Mouse (Mus musculus): Measurements from ENCODE around the gene Defb19. TPM values are rescaled to one million over a fixed set of nuclear protein-coding genes. Genes with fewer than 3 reads are reported as not detected.

Gene Defb19
- polyA plus RNA-seq (2016; fragmentation: Nextera tagmentation; extraction: Ambion mirVana), result not detected in 2 replicates

- Histone ChIP-seq H3K9me3 (replicated peaks) (no peaks in the 10 kb centered on the region), H3K4me3 (no peak within 1 kb of the TSS), H3K27ac (no peak within 1 kb of the TSS), H3K4me1 (peaks cover 8% of the 10 kb centered on the region), H3K36me3 (no peaks in the 10 kb centered on the region), H3K27me3 (ENCODE audit: low read depth, poor library complexity, severe bottlenecking) (no peaks in the 10 kb centered on the region)
- 68% methylated on average over 7 of the region's 7 CpGs for WGBS
- no peak for DNase-seq (ENCODE audit: low spot score)
Observed at GRCm38 (mm10) chr2:152580107-152580506, at the start of gene Defb19. Defb19 (minus strand) TSS chr2:152580312.

DNA sequence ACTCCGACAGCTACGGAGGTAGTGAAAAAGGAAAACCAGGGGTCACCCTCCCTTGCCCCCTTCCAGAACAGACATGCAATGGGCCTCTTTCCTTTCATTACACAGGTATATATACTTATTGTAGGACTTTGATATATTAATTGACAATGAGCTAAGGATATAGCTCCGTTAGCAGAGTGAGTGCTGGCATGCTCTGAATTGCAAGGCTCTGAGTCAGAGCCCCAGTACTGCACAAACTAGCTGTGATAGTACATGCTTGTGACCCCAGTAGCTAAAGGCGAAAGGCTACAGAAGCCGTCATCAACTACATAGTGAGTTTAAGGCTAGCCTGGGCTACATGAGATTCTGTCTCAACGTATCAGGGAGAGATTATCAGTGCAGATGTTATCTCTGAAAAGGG is 49.8 kb upstream of the Defb19 start:
- no peak overlapping the region for H3K27ac ChIP-seq
- peaks cover 85% of the 10 kb centered on the region for H3K27me3 ChIP-seq (ENCODE audit: low read depth, poor library complexity, severe bottlenecking)
- H3K4me3 ChIP-seq, result no peak overlapping the region
- H3K9me3 ChIP-seq (replicated peaks), result no peaks in the 10 kb centered on the region
- DNase-seq (ENCODE audit: low spot score), result no peak
- 88% methylated on average over 6 of the region's 6 CpGs for WGBS
- H3K4me1 ChIP-seq, result peaks cover 31% of the 10 kb centered on the region
- H3K36me3 ChIP-seq, result no peaks in the 10 kb centered on the region

GRCm38 (mm10) chr2:152629239-152629638 is 49.1 kb upstream of the Defb19 start:
- no peaks in the 10 kb centered on the region for H3K9me3 ChIP-seq (replicated peaks)
- H3K36me3 ChIP-seq, result no peaks in the 10 kb centered on the region
- no peak for DNase-seq (ENCODE audit: low spot score)
- H3K4me1 ChIP-seq, result peaks cover 31% of the 10 kb centered on the region
- no peak overlapping the region for H3K4me3 ChIP-seq
- WGBS, result 75% methylated on average over 3 of the region's 3 CpGs
- no peak overlapping the region for H3K27ac ChIP-seq
- peaks cover 87% of the 10 kb centered on the region for H3K27me3 ChIP-seq (ENCODE audit: low read depth, poor library complexity, severe bottlenecking)

DNA sequence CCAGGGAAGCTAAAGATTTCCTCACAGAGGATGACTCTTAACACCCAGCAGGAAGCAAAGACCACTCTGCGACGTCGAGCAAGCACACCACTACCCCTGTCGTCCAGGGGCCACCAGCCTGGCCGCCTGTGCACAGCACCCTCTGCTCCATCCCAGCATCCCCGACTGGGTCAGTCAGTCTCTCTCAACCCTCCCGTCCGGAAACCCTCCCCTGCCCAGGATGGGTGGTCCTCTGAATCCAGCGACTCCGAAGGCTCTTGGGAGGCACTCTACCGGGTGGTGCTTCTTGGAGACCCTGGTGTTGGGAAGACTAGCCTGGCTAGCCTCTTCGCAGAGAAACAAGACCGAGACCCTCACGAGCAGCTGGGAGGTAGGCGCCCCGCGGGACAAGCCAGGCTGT is 48.0 kb upstream of the Defb19 start:
- no peak overlapping the region for H3K4me3 ChIP-seq
- no peak for DNase-seq (ENCODE audit: low spot score)
- 39% methylated on average over 17 of the region's 17 CpGs for WGBS
- H3K4me1 ChIP-seq, result peaks cover 25% of the 10 kb centered on the region
- no peak overlapping the region for H3K27ac ChIP-seq
- no peaks in the 10 kb centered on the region for H3K9me3 ChIP-seq (replicated peaks)
- peaks cover 87% of the 10 kb centered on the region for H3K27me3 ChIP-seq (ENCODE audit: low read depth, poor library complexity, severe bottlenecking)
- H3K36me3 ChIP-seq, result no peaks in the 10 kb centered on the region

GRCm38 (mm10) chr2:152626774-152627591 is 46.9 kb upstream of the Defb19 start, which contains the start of gene Rem1:
Rem1 (plus strand) TSS chr2:152626951.
- DNase-seq (ENCODE audit: low spot score), result peak; percentile 69
- Histone ChIP-seq H3K27me3 (ENCODE audit: low read depth, poor library complexity, severe bottlenecking) (peaks cover 76% of the 10 kb centered on the region), H3K27ac (peak within 1 kb of the TSS; percentile 21; the same call in 1 of the 2 replicates), H3K4me1 (peaks cover 14% of the 10 kb centered on the region), H3K4me3 (peak within 1 kb of the TSS; percentile 53), H3K9me3 (replicated peaks) (no peaks in the 10 kb centered on the region), H3K36me3 (no peaks in the 10 kb centered on the region)
- 1% methylated on average over 59 of the region's 59 CpGs for WGBS

GRCm38 (mm10) chr2:152625256-152625655 is 45.1 kb upstream of the Defb19 start:
- H3K4me1 ChIP-seq, result peaks cover 14% of the 10 kb centered on the region
- WGBS, result 33% methylated on average over 1 of the region's 1 CpGs
- H3K9me3 ChIP-seq (replicated peaks), result no peaks in the 10 kb centered on the region
- H3K4me3 ChIP-seq, result no peak overlapping the region
- H3K27ac ChIP-seq, result no peak overlapping the region
- DNase-seq (ENCODE audit: low spot score), result no peak
- no peaks in the 10 kb centered on the region for H3K36me3 ChIP-seq
- H3K27me3 ChIP-seq (ENCODE audit: low read depth, poor library complexity, severe bottlenecking), result peaks cover 76% of the 10 kb centered on the region

DNA sequence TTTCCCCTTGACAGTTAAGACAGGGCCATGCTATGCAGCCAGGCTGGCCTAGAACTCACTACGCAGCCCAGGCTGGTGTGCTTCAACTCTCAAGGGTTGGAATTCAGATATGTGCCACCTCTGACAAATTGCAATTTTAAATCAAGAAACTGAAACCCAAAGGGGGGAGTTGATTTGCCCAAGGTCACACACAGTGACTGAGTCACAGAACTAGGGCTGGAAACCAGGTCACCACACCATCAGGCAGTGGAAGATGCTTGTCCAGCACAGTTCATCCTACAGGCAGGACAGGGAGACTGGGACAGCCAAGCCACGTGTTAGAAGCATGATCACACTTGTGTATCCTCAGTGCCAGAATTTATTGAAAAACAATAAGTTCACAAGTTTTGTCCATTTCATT is 44.5 kb upstream of the Defb19 start:
- peaks cover 69% of the 10 kb centered on the region for H3K27me3 ChIP-seq (ENCODE audit: low read depth, poor library complexity, severe bottlenecking)
- no peak overlapping the region for H3K4me3 ChIP-seq
- no peak overlapping the region for H3K27ac ChIP-seq
- no peak for DNase-seq (ENCODE audit: low spot score)
- WGBS, result 85% methylated on average over 2 of the region's 2 CpGs
- peaks cover 14% of the 10 kb centered on the region for H3K4me1 ChIP-seq
- H3K9me3 ChIP-seq (replicated peaks), result no peaks in the 10 kb centered on the region
- H3K36me3 ChIP-seq, result no peaks in the 10 kb centered on the region

DNA sequence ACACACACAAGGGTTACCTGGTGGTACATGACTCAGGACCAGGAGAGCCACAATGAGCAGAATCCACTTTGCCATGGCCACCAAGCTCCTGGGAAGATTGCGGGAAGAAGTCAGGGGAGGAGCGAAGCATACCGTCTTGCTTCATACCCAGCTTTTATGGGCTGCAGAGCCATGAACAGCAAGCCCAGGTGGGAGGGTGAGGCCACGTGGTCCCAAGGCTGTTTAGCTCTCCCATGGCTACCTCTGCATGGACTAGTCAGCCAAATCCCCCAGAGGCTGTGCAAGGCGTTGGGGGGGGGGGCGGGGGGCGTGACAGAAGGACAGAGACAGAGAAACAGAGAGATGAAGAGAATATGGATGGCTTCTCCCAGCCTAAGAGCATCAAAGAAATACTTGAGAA is 42.8 kb upstream of the Defb19 start, which contains the start of gene Defb25:
Defb25 (minus strand) TSS at position 101 of the 400 bp plus-strand sequence.
- H3K27me3 ChIP-seq (ENCODE audit: low read depth, poor library complexity, severe bottlenecking), result peaks cover 53% of the 10 kb centered on the region
- H3K4me3 ChIP-seq, result no peak within 1 kb of the TSS
- no peaks in the 10 kb centered on the region for H3K36me3 ChIP-seq
- peaks cover 14% of the 10 kb centered on the region for H3K4me1 ChIP-seq
- DNase-seq (ENCODE audit: low spot score), result no peak
- H3K27ac ChIP-seq, result no peak within 1 kb of the TSS
- no peaks in the 10 kb centered on the region for H3K9me3 ChIP-seq (replicated peaks)
- WGBS, result 76% methylated on average over 7 of the region's 7 CpGs

GRCm38 (mm10) chr2:152622151-152622550 is 42.0 kb upstream of the Defb19 start:
- H3K4me3 ChIP-seq, result no peak overlapping the region
- H3K36me3 ChIP-seq, result no peaks in the 10 kb centered on the region
- H3K9me3 ChIP-seq (replicated peaks), result no peaks in the 10 kb centered on the region
- peaks cover 8% of the 10 kb centered on the region for H3K4me1 ChIP-seq
- WGBS, result 85% methylated on average over 13 of the region's 13 CpGs
- H3K27ac ChIP-seq, result no peak overlapping the region
- DNase-seq (ENCODE audit: low spot score), result no peak
- H3K27me3 ChIP-seq (ENCODE audit: low read depth, poor library complexity, severe bottlenecking), result peaks cover 45% of the 10 kb centered on the region

GRCm38 (mm10) chr2:152620367-152621134 is 40.4 kb upstream of the Defb19 start:
- no peaks in the 10 kb centered on the region for H3K36me3 ChIP-seq
- peaks cover 29% of the 10 kb centered on the region for H3K27me3 ChIP-seq (ENCODE audit: low read depth, poor library complexity, severe bottlenecking)
- no peak overlapping the region for H3K4me3 ChIP-seq
- H3K9me3 ChIP-seq (replicated peaks), result no peaks in the 10 kb centered on the region
- WGBS, result 78% methylated on average over 9 of the region's 9 CpGs
- no peak for DNase-seq (ENCODE audit: low spot score)
- H3K27ac ChIP-seq, result no peak overlapping the region
- no peaks in the 10 kb centered on the region for H3K4me1 ChIP-seq

DNA sequence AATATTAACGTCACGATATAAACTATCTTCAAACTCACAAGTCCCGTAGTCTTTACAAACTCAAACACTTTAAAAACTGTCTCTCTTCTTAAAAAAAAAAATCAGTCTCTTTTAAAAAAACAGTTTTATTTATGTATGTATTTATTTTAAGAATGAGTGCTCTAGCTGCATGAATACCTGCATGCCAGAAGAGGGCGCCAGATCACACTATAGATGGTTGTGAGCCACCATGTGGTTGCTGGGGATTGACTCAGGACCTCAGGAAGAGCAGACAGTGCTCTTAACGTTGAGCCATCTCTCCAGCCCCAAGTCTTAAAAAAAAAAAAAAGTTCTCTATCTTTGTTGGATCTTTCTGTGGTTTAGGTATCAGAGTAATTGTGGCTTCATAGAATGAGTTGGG is 37.3 kb upstream of the Defb19 start:
- H3K27me3 ChIP-seq (ENCODE audit: low read depth, poor library complexity, severe bottlenecking), result peaks cover 5% of the 10 kb centered on the region; the same call in 1 of the 2 replicates
- H3K9me3 ChIP-seq (replicated peaks), result no peaks in the 10 kb centered on the region
- H3K27ac ChIP-seq, result no peak overlapping the region
- H3K36me3 ChIP-seq, result no peaks in the 10 kb centered on the region
- DNase-seq (ENCODE audit: low spot score), result no peak
- WGBS, result 58% methylated on average over 5 of the region's 5 CpGs
- H3K4me1 ChIP-seq, result peaks cover 1% of the 10 kb centered on the region
- H3K4me3 ChIP-seq, result no peak overlapping the region

- H3K9me3 ChIP-seq (replicated peaks), result no peaks in the 10 kb centered on the region
- 82% methylated on average over 6 of the region's 6 CpGs for WGBS
- peaks cover 2% of the 10 kb centered on the region; the same call in 1 of the 2 replicates for H3K27me3 ChIP-seq (ENCODE audit: low read depth, poor library complexity, severe bottlenecking)
- H3K4me1 ChIP-seq, result peaks cover 9% of the 10 kb centered on the region
- no peak overlapping the region for H3K27ac ChIP-seq
- H3K4me3 ChIP-seq, result no peak overlapping the region
- DNase-seq (ENCODE audit: low spot score), result no peak
- no peaks in the 10 kb centered on the region for H3K36me3 ChIP-seq
Observed at GRCm38 (mm10) chr2:152616470-152616869, 36.4 kb upstream of the Defb19 start.

DNA sequence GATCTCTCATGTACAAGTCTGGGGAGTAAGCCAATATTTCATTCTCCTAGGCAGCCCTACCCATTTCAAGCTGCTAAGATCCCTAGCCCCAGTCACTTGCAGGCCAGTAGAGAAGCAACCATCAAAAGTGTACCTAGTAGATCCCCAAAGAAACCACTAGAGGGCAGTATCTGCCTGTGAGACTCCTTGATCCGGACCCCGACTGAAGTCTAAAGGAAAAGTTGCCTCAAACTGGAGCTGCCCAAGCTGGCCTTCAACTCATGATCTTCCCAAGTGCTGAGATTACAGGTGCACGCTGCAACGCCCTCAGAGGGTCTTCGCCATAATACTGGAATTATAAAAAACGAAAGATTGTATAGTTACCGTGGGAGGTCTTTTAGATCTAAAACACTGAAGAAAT is 35.5 kb upstream of the Defb19 start:
- Histone ChIP-seq H3K27me3 (ENCODE audit: low read depth, poor library complexity, severe bottlenecking) (no peaks in the 10 kb centered on the region), H3K36me3 (no peaks in the 10 kb centered on the region), H3K4me1 (peaks cover 9% of the 10 kb centered on the region), H3K9me3 (replicated peaks) (no peaks in the 10 kb centered on the region), H3K27ac (no peak overlapping the region), H3K4me3 (no peak overlapping the region)
- WGBS, result 10% methylated on average over 7 of the region's 7 CpGs
- DNase-seq (ENCODE audit: low spot score), result peak; percentile 54
